Mouse (Mus musculus) retina, postnatal 1 day (tissue): ENCODE results near the gene Macrod2.

Source experiments
- DNase-seq: peaks from one replicate; pipeline ENCODE4 v3.0.0-alpha.2; 2012

Gene Macrod2

GRCm38 (mm10) chr2:140913679-140914412, 518.7 kb downstream of the Macrod2 start:
- DNase-seq, result no peak

GRCm38 (mm10) chr2:140926922-140927321, 531.8 kb downstream of the Macrod2 start:
- DNase-seq, result peak; percentile 9

- no peak for DNase-seq
Measured at GRCm38 (mm10) chr2:140934483-140934882, 539.4 kb downstream of the Macrod2 start.

GRCm38 (mm10) chr2:140949461-140949860, 554.4 kb downstream of the Macrod2 start:
- DNase-seq, result no peak

GRCm38 (mm10) chr2:140959246-140959645, 564.1 kb downstream of the Macrod2 start:
- DNase-seq, result no peak

- no peak for DNase-seq
Measured at GRCm38 (mm10) chr2:140970181-140970580, 575.1 kb downstream of the Macrod2 start.

- DNase-seq, result no peak
Measured at GRCm38 (mm10) chr2:140971845-140972244, 576.7 kb downstream of the Macrod2 start.

- DNase-seq, result no peak
Measured at GRCm38 (mm10) chr2:140985670-140986372, 590.7 kb downstream of the Macrod2 start.

GRCm38 (mm10) chr2:141003846-141004245, 608.7 kb downstream of the Macrod2 start:
- peak; percentile 71 for DNase-seq

- peak; percentile 76 for DNase-seq
Measured at GRCm38 (mm10) chr2:141004326-141004725, 609.2 kb downstream of the Macrod2 start.

- DNase-seq, result peak; percentile 79
Measured at GRCm38 (mm10) chr2:141005616-141006015, 610.5 kb downstream of the Macrod2 start.

GRCm38 (mm10) chr2:141007725-141008124, 612.6 kb downstream of the Macrod2 start:
- DNase-seq, result peak; percentile 60

GRCm38 (mm10) chr2:141008458-141008857, 613.3 kb downstream of the Macrod2 start:
- DNase-seq, result no peak

GRCm38 (mm10) chr2:141013443-141014165, 618.5 kb downstream of the Macrod2 start:
- peak; percentile 74 for DNase-seq

GRCm38 (mm10) chr2:141022971-141023370, 627.9 kb downstream of the Macrod2 start:
- no peak for DNase-seq

GRCm38 (mm10) chr2:141023916-141024315, 628.8 kb downstream of the Macrod2 start:
- peak; percentile 54 for DNase-seq

- peak; percentile 82 for DNase-seq
Measured at GRCm38 (mm10) chr2:141024316-141025043, 629.4 kb downstream of the Macrod2 start.

- peak; percentile 73 for DNase-seq
Measured at GRCm38 (mm10) chr2:141056685-141057454, 661.8 kb downstream of the Macrod2 start.

GRCm38 (mm10) chr2:141057455-141057833, 662.3 kb downstream of the Macrod2 start:
- no peak for DNase-seq

- no peak for DNase-seq
Measured at GRCm38 (mm10) chr2:141073981-141074855, 679.1 kb downstream of the Macrod2 start.

GRCm38 (mm10) chr2:141078221-141078620, 683.1 kb downstream of the Macrod2 start:
- no peak for DNase-seq
